Mouse (Mus musculus) neutrophil, adult 5-6 weeks (primary cell): ENCODE data around the gene Wnk2. TPM values are rescaled to one million over a fixed set of nuclear protein-coding genes. Genes with fewer than 3 reads are reported as not detected.

ENCODE experiments used
- ATAC-seq: fragments of 151-379, 151-347 bp; 2 replicates; pipeline ENCODE4 v1.8.0; 2017; ENCODE audit warnings: mild to moderate bottlenecking, moderate TSS enrichment; ENCODE audit not compliant: insufficient number of reproducible peaks, poor library complexity, low FRiP score, severe bottlenecking; ENCODE audit errors: extremely low read depth
- total RNA-seq: library from RNA; stranded (forward); fragments of 200-1000 nt; gene quantifications from 2 replicates; pipeline ENCODE4 v1.2.3, GENCODE M21; 2017

Gene Wnk2
- total RNA-seq, 1 experiment from 2014 or later: 0.12 TPM

DNA sequence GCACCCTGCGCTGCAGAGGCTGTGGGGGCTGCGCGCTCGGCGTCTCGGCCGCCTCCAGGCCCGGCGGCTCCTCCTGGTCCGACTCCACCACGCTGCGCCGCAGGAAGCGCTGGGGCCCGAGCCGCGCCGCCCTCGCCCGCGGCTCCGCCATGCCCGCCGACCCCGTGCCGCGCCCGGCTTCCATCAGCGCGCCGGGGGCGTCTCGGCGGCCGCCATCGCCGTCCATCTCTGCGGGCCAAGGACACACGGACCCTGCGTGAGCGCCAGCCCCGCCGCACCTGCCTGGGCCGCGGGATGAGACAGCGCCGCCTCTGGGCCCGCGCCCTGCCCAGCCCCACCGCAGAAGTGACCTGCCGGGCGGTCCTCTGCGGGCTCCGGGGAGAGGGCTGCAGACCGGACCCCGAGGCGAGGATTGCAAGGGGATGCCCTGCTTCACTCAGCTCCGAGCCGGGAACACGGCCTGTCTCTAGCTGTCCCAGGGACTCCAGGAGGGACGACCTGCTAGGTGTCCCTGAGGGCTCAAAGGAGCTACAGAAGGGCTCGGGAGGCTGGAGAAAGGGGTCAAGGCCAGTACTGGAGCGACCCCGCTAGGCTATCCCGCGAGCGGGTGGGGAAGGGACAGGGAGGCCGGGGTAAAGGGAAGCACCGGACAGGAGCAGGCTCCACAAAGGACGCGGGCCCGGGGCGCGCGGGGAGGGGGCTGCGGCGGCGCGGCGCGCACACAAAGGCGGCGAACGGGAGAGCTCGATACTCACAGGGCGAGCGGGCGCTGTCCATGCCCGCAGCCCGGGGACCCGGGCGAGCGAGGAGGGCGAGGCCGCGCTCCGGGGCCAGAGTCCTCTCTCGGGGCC is 582 bp downstream of the Wnk2 start:
- ATAC-seq: no peak

DNA sequence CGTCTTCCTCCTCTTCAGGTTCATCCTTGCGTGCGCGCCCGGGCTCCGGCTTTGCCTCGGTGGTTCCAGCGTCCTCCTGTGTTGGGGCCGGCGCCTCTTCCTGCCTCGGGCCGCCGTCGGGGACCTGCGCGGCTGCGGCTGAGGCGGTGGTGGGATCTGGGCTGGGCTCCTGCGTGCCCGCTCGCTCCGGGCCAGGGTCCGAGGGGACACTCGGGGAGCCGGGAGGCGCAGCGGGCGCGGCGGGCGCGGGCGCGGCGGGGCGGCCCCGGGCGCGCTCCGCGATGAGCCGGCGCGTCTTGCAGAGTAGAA is 1.2 kb downstream of the Wnk2 start:
- ATAC-seq: no peak

DNA sequence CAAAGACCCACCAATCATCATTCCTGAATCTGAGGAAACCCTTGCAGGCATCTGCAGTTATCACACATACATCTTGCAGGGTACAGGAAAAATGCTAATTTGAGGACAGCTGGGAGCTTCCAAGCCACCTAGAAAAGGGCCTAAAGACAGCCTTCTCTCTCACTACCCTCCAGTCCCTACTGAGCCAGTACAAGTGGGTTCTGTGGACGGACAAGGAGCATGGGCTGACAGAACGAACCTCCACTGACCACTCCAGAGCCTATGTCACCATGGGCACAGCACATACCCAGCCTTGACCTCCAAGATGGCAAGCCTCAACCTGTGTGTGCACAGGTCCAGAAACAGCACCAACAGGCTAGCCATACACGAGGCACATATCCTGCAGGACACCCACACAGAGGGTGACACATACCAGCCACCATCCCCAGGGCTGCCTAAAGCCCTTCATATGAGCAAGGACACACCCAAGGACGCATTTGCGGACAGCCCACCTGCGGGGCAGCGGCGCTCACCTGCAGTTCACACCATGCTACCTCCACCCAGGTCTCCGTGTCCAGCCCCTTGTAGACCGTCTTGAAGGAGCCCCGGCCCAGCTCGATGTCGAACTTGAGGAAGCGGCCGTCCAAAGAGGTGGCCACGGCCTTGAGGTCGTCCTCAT is 1.6 kb downstream of the Wnk2 start:
- no peak for ATAC-seq

DNA sequence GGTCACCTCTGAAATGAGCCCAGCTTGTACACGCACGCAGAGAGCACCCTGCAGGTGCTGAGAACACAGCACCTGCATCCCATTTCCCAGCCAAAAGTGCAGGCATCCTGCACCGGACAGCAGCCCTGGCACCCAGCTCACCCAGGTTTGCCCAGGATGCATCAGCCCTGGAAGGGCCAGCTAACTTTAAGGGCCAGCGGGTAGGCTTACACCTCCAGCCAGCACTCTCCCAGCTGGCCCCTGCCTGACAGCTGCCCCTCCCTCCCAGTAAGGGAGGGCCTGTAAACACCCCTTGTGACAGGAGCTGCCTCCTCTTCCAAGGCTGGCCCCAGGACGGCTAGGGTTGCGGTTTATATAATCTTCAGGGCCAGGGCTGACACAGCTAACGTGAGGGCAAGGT is 2.4 kb downstream of the Wnk2 start:
- no peak for ATAC-seq

- ATAC-seq: no peak
Measured at GRCm38 (mm10) chr13:49144451-49144850, 3.4 kb downstream of the Wnk2 start.

DNA sequence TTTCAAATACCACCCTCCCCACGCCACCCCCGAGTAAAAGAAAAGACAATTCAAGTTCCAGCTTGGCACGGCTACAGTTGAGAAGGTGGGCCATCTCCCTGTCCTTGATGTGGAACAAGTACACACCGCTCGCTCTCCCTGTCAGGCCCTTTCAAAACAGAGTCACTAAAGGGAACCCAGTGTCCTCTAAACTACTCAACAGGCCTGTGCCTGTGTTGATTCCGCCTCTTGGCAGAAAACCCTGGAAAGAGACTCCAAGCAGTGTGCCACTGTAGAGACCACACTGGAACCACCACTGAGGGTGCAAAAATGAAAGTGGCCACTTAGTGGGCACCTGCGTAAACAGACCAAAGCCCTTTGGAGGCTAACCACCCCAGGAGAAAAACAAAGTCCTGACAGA is 4.5 kb downstream of the Wnk2 start:
- no peak for ATAC-seq

DNA sequence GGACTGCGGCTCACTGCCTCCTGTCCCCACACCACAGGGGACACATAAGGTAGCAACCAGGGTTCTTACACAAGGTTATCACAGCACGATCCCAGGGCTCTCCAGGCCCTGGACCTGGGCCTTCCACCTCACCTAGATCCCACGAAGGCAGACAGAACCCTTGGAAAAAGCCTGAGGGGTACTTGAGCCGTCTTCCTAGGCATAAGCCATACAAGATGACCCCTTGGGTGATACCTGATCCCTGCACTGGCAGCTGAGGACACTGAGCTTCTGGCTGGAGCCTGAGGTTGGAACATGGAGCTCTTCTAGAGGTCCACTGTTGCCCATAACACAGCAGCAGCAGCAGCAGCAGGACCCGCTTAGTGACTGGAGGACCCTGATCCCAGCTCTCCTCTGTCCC is 5.4 kb downstream of the Wnk2 start:
- no peak for ATAC-seq

DNA sequence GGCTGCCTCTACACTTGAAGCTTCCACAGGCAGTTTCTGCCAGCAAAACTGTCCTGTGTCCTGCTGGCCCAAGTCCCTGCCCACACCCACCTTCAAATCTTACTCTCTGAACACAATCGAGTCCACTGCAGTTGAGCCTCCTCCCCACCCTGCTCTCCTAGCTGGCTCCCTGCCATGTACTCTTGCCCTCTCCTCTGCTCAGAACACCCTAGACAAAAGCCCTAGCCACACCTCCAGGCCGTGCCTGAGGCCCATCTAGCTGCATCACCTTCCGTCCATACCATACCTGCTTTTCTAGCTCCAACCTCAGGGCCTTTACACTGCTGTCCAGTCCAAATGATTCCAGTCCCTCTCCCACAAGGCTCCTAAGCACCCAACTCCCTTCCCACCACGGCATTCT is 7.2 kb downstream of the Wnk2 start:
- ATAC-seq: no peak

- ATAC-seq: no peak
Measured at GRCm38 (mm10) chr13:49134491-49134890, 13.3 kb downstream of the Wnk2 start.

GRCm38 (mm10) chr13:49133125-49133524 is 14.7 kb downstream of the Wnk2 start:
- no peak for ATAC-seq

DNA sequence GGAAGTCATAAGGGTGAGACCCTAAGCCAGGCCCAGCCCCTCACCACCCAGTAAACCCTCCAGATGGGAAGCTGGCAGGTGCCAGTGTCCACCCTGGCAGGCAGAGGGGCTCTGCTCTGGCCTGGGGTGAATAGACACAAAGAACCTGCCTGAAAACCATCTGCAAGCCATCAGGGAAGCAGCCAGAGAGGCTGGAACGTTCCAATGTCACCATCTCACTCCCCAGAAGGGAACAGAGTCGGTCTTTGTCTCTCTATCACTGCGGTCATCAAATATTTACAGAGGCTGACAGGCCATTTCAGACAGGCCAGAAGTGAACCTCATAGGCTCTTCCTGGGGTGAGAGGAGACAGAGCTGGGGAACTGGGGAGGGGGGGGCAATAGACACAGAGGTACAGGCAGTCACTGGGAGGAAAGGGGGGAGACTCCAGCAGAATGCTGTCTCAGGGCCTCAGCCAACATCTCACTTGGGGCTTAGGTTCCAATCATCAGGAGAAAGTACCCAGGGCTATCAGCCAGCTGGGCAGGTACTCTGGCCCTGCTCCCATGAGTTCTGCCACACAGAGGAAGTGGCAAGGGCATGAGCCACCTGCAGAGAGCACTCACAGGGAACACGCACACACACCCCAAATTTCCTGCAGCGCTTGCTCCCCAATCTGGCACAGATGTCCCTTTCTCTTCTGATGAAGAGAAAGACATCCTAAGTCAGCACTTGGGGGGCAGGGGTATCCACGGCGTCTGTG is 15.7 kb downstream of the Wnk2 start:
- ATAC-seq: no peak

GRCm38 (mm10) chr13:49131342-49131855 is 16.4 kb downstream of the Wnk2 start:
- ATAC-seq: no peak

DNA sequence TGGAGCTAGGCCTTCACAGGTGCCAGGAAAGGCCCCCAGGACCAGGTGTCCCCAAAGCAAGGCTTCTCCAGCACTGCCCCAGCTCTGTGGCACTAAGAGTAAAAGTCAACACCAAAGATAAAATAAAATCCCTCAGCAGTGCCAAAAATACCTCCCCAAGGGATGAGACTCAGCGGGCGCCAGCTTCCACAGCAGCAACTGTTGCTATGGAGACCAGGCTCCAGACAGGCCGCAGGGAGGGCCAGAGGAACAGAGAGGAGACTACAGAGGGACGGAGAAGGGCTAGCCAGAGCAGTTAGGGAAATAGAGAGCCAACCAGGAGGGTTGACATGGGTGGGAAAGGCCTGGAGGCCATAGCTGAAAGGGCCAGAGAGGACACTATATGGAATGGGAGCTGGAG is 18.0 kb downstream of the Wnk2 start:
- ATAC-seq: no peak

GRCm38 (mm10) chr13:49129154-49129553 is 18.7 kb downstream of the Wnk2 start:
- no peak for ATAC-seq

- ATAC-seq: no peak
Measured at GRCm38 (mm10) chr13:49127844-49128631, 19.8 kb downstream of the Wnk2 start.

- no peak for ATAC-seq
Measured at GRCm38 (mm10) chr13:49122106-49122505, 25.7 kb downstream of the Wnk2 start.

GRCm38 (mm10) chr13:49117563-49117962 is 30.3 kb downstream of the Wnk2 start:
- ATAC-seq: no peak

DNA sequence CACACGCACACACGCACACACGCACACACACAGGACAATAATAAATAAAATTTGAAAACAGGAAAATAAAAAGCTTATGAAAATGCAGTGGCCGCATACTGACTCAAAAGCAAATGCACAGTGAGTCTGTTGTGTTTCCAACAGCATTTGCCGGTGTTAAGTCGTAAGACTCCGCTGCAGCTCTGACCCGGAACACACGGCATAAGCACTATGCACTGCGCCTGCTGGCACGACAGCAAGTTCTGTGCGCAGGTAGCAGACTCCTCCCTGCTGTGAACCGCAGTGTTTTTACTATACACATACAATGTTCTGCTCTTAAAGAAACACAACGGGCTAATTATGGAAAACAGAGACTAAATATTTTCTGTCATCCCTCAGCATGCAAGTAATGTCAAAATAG is 32.9 kb downstream of the Wnk2 start:
- ATAC-seq: no peak

- no peak for ATAC-seq
Measured at GRCm38 (mm10) chr13:49114116-49114515, 33.7 kb downstream of the Wnk2 start.
